Mouse (Mus musculus): ENCODE results near the gene Zfp366. TPM values are rescaled to one million over a fixed set of nuclear protein-coding genes. Genes with fewer than 3 reads are reported as not detected.

The Zfp366 gene
- total and polyA plus RNA-seq, 2 experiments from 2014 or later = 0.41 to 3.0 TPM

DNA sequence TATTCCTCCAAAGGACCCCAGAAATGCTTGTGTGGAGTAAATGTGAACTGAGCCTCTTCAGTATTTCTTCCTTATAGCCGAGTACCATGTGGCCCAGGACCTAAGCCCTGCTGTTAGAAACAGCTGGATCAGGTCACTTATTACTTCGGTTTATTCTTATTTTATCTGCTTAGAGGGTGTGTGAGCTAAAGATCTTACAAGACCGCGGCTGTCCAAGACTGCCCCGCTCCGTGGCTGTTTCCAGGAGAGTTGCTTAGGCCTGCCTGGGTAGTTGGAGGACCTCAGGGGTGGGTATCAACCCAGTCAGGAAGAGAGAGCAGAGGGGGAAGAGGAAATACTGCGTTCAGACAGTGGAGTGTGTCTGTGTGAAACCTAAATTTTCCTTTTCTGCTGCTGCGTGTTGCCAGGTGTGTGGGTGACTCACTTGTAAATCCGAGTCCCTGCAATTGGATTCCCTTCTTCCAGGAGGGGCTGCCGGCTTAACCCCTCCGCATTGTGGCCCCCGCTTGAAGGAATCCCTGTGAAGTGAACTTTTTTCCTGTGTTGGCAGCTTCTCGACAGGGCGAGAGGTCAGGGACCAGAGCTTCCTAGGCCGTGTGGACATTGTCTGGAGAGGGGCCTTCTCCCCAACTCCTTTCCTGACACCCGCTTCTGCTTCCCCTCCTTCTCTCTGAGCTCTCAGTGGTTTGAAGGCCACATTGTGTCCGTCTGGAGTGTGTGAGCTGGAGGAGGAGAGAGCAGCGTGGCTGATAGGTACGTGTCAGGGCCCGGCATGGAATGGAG lies 51.0 kb downstream of the Zfp366 start:
- H3K36me3 ChIP-seq (ENCODE audit: insufficient read depth) = no peaks in the 10 kb centered on the region
- 84% methylated on average over 20 of the region's 20 CpGs for WGBS
- TF ChIP-seq CTCF (IDR thresholded peaks at IDR 0.05; ENCODE audit: low read depth) = no peak
- no peak overlapping the region for H3K4me2 ChIP-seq (ENCODE audit: low read depth)
- ATAC-seq (no peak), DNase-seq (no peak)
- peaks cover 3% of the 10 kb centered on the region; the same call in 1 of the 2 replicates for H3K4me1 ChIP-seq (ENCODE audit: insufficient read depth)
- no peak overlapping the region for H3K9ac ChIP-seq
- no peaks in the 10 kb centered on the region for H3K9me3 ChIP-seq (ENCODE audit: low read length)
- H3K27ac ChIP-seq (ENCODE audit: low read depth, low read length) = no peak overlapping the region
- H3K4me3 ChIP-seq (ENCODE audit: low read depth, low read length) = no peak overlapping the region
- H3K27me3 ChIP-seq (ENCODE audit: insufficient read depth, low read length) = no peaks in the 10 kb centered on the region

DNA sequence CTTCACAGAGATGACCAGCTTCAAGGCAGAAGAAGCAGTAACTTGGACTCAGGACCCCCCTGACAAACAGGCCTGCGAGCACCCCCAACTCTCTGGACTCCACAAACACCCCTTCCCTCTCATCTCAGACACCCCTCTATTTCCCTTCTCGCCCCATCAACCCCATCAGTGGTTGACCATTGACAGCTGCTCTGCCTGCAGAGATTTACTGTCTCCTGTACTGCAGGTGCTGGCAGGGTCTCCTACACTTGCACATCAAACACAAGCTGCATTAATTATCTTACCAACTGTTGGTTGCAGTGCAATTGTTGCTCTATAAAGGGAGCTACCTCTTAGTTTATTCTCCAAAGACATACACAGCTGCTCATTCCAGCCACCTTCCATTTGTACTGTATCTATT lies 51.6 kb downstream of the Zfp366 start:
- 91% methylated on average over 2 of the region's 2 CpGs for WGBS

DNA sequence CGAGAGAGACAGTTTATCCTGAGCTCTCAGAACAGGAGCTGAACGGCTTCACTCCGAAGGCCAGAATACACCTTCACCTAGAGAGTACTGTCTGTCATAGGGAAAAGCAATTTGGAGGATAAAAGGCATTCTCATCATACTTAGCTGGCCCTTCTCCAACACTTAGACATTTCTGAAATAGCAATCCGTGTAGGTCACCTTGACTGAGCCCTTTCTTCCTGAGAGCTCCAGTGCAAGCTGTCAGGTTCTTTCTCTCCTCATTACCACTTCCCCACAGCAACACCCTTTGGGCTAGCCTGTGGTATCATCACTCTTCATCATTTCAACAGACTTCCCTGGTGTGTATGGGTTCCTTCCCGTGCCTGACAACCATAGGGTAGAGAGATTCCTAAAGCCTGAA lies 52.5 kb downstream of the Zfp366 start:
- H3K4me3 ChIP-seq (ENCODE audit: low read depth, low read length) = no peak overlapping the region
- H3K4me2 ChIP-seq (ENCODE audit: low read depth) = no peak overlapping the region
- H3K4me1 ChIP-seq (ENCODE audit: insufficient read depth) = peaks cover 3% of the 10 kb centered on the region; the same call in 1 of the 2 replicates
- no peak overlapping the region for H3K9ac ChIP-seq
- H3K9me3 ChIP-seq (ENCODE audit: low read length) = no peaks in the 10 kb centered on the region
- no peak overlapping the region for H3K27ac ChIP-seq (ENCODE audit: low read depth, low read length)
- ATAC-seq (no peak), DNase-seq (no peak)
- no peaks in the 10 kb centered on the region for H3K36me3 ChIP-seq (ENCODE audit: insufficient read depth)
- 84% methylated on average over 5 of the region's 5 CpGs for WGBS
- H3K27me3 ChIP-seq (ENCODE audit: insufficient read depth, low read length) = no peaks in the 10 kb centered on the region
- no peak for TF ChIP-seq CTCF (IDR thresholded peaks at IDR 0.05; ENCODE audit: low read depth)

More for the DNA sequence above, 51.6 kb downstream of the Zfp366 start:
- H3K36me3 ChIP-seq (ENCODE audit: insufficient read depth) = no peaks in the 10 kb centered on the region
- ATAC-seq (no peak), DNase-seq (no peak)
- peaks cover 3% of the 10 kb centered on the region; the same call in 1 of the 2 replicates for H3K4me1 ChIP-seq (ENCODE audit: insufficient read depth)
- TF ChIP-seq CTCF (IDR thresholded peaks at IDR 0.05; ENCODE audit: low read depth) = no peak
- H3K4me3 ChIP-seq (ENCODE audit: low read depth, low read length) = no peak overlapping the region
- no peak overlapping the region for H3K9ac ChIP-seq
- no peak overlapping the region for H3K4me2 ChIP-seq (ENCODE audit: low read depth)
- no peak overlapping the region for H3K27ac ChIP-seq (ENCODE audit: low read depth, low read length)
- no peaks in the 10 kb centered on the region for H3K9me3 ChIP-seq (ENCODE audit: low read length)
- H3K27me3 ChIP-seq (ENCODE audit: insufficient read depth, low read length) = no peaks in the 10 kb centered on the region

DNA sequence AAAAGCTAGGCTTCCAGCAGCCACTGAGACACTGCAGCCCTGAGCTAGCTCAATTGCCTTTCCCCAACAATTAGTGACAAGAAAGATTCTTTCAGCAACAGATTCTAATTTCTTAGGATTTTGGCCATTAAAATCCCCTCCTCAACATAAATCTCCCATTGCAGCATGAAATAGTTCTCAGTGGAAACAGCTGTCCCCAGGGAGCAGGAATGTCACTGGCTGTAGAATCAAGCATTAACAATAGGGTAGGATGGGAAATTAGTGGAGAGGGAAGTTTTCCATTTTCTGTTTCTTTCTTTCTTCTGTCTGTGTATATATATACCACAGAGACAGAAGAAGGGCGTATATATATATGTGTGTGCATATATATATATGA lies 53.2 kb downstream of the Zfp366 start:
- Histone ChIP-seq H3K4me3 (ENCODE audit: low read depth, low read length) (no peak overlapping the region), H3K9me3 (ENCODE audit: low read length) (no peaks in the 10 kb centered on the region), H3K9ac (no peak overlapping the region), H3K4me2 (ENCODE audit: low read depth) (no peak overlapping the region), H3K4me1 (ENCODE audit: insufficient read depth) (peaks cover 3% of the 10 kb centered on the region; the same call in 1 of the 2 replicates), H3K36me3 (ENCODE audit: insufficient read depth) (no peaks in the 10 kb centered on the region), H3K27ac (ENCODE audit: low read depth, low read length) (no peak overlapping the region), H3K27me3 (ENCODE audit: insufficient read depth, low read length) (no peaks in the 10 kb centered on the region)
- DNase-seq = no peak
- no peak for ATAC-seq
- 48% methylated on average over 1 of the region's 1 CpGs for WGBS
- TF ChIP-seq CTCF (IDR thresholded peaks at IDR 0.05; ENCODE audit: low read depth) = no peak

DNA sequence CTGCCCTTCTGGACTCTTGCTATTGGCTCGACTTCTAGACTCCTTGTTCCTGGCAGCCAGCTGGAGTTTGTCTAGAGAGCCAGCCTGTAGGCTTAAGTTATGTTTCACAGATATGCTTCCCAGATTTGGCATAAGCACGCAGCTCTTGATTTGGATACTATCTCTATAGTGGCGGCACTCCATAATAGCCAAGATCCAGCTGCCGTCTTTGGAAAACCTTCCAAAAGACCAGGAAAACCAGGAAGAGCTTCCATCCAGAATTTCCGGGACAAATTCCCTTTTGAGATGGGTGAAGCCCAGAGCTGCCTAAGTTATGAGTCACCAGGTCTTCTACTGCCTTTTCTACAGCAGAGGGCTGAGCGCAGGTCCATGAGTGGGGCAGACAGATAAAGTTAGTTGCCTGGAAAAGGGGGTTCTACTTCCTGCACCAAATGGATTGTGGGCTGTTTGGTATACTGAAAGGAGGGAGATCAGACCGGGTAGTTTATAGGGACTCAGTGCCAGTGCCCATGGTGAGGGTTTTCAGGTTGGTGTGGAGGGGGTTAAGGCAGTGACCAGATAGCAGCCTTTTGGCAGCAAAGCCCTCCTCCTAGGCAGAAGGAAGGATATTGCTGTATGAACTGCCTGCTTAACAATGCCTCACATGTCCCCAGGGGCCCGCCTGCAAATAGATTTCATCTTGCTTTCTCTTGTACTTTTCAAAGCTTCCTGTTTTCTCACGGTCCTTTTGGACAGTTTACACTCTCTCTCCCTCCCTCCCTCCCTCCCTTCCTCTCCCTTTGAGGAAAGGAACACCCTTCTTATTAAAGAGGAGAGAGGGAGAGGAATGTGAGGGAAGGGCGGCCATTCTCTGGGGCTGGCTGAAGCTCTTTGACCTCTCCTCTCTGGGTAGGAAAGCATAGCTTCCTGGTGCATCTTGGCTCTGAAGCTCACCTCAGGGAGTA lies 53.9 kb downstream of the Zfp366 start:
- Histone ChIP-seq H3K27ac (ENCODE audit: low read depth, low read length) (peak overlapping the region; percentile 37), H3K4me3 (ENCODE audit: low read depth, low read length) (no peak overlapping the region), H3K4me1 (ENCODE audit: insufficient read depth) (peaks cover 3% of the 10 kb centered on the region; the same call in 1 of the 2 replicates), H3K36me3 (ENCODE audit: insufficient read depth) (no peaks in the 10 kb centered on the region), H3K4me2 (ENCODE audit: low read depth) (0 out of 2 replicates have a peak overlapping the region, but pooled peaks have one; percentile 3), H3K9me3 (ENCODE audit: low read length) (no peaks in the 10 kb centered on the region), H3K27me3 (ENCODE audit: insufficient read depth, low read length) (no peaks in the 10 kb centered on the region), H3K9ac (no peak overlapping the region)
- WGBS = 53% methylated on average over 10 of the region's 10 CpGs
- no peak for TF ChIP-seq CTCF (IDR thresholded peaks at IDR 0.05; ENCODE audit: low read depth)
- DNase-seq (peak; percentile 67), ATAC-seq (peak; percentile 81)

DNA sequence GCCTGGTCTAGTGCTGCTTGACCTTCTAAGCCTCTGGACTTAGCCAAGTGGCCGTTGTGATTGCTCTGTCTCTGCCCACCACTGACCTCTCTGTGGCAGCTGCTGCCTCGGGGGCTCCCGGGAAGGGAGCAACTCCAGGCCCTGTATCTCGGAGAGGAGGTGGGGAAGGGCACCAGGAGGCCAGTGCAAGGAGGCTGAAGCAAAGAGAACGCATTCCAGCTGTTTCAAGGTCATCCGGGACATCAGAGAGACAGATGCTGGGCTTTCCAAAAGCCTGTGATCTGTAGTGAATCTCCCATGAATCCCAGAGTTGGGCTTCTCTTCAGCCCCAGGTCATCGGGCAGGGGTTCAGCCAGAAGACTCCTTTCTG lies 54.5 kb downstream of the Zfp366 start:
- H3K4me1 ChIP-seq (ENCODE audit: insufficient read depth) = peaks cover 3% of the 10 kb centered on the region; the same call in 1 of the 2 replicates
- H3K27me3 ChIP-seq (ENCODE audit: insufficient read depth, low read length) = no peaks in the 10 kb centered on the region
- TF ChIP-seq CTCF (IDR thresholded peaks at IDR 0.05; ENCODE audit: low read depth) = no peak
- ATAC-seq = no peak
- no peak for DNase-seq
- no peak overlapping the region for H3K4me3 ChIP-seq (ENCODE audit: low read depth, low read length)
- H3K36me3 ChIP-seq (ENCODE audit: insufficient read depth) = no peaks in the 10 kb centered on the region
- no peak overlapping the region for H3K4me2 ChIP-seq (ENCODE audit: low read depth)
- 40% methylated on average over 7 of the region's 7 CpGs for WGBS
- H3K27ac ChIP-seq (ENCODE audit: low read depth, low read length) = peak overlapping the region; percentile 37; the same call in 1 of the 2 replicates
- H3K9me3 ChIP-seq (ENCODE audit: low read length) = no peaks in the 10 kb centered on the region
- H3K9ac ChIP-seq = no peak overlapping the region

Measured in forebrain, postnatal 0 days (tissue).